Mouse (Mus musculus) retina, postnatal 7 days (tissue): ENCODE measurements around the gene Wdr38.

Experiments used
- DNase-seq: peaks from one replicate; pipeline ENCODE4 v3.0.0-alpha.2; 2012; ENCODE audit warnings: low read depth, low spot score

Gene Wdr38

GRCm38 (mm10) chr2:38997386-38998374 lies at the start of gene Wdr38:
Gene Wdr38, plus strand, starts transcription at chr2:38997476.
- DNase-seq = peak; percentile 75

GRCm38 (mm10) chr2:38947566-38947965 lies 49.7 kb upstream of the Wdr38 start:
- DNase-seq = no peak

- peak; percentile 17 for DNase-seq
These were observed 47.0 kb upstream of the Wdr38 start for GRCm38 (mm10) chr2:38950281-38950719.

GRCm38 (mm10) chr2:38953152-38953883 lies 44.0 kb upstream of the Wdr38 start:
- DNase-seq = no peak

- no peak for DNase-seq
These were observed 41.2 kb upstream of the Wdr38 start for GRCm38 (mm10) chr2:38956062-38956461.

- no peak for DNase-seq
These were observed 39.5 kb upstream of the Wdr38 start for GRCm38 (mm10) chr2:38957671-38958223.

- no peak for DNase-seq
These were observed 33.1 kb upstream of the Wdr38 start for GRCm38 (mm10) chr2:38964198-38964597.

- DNase-seq = no peak
These were observed 27.6 kb upstream of the Wdr38 start for GRCm38 (mm10) chr2:38969650-38970049.

GRCm38 (mm10) chr2:38970057-38970456 lies 27.2 kb upstream of the Wdr38 start:
- no peak for DNase-seq

- no peak for DNase-seq
These were observed 24.1 kb upstream of the Wdr38 start for GRCm38 (mm10) chr2:38973223-38973622.

- DNase-seq = no peak
These were observed 23.6 kb upstream of the Wdr38 start for GRCm38 (mm10) chr2:38973701-38974100.

GRCm38 (mm10) chr2:38974171-38974570 lies 23.1 kb upstream of the Wdr38 start:
- no peak for DNase-seq

- no peak for DNase-seq
These were observed 22.1 kb upstream of the Wdr38 start for GRCm38 (mm10) chr2:38975181-38975580.

- DNase-seq = no peak
These were observed 21.1 kb upstream of the Wdr38 start for GRCm38 (mm10) chr2:38975941-38976805.

- no peak for DNase-seq
These were observed 19.4 kb upstream of the Wdr38 start for GRCm38 (mm10) chr2:38977837-38978236.

GRCm38 (mm10) chr2:38983456-38983855 lies 13.8 kb upstream of the Wdr38 start:
- DNase-seq = no peak

- no peak for DNase-seq
These were observed 10.7 kb upstream of the Wdr38 start for GRCm38 (mm10) chr2:38986580-38986979.

GRCm38 (mm10) chr2:38987371-38987770 lies 9.9 kb upstream of the Wdr38 start:
- DNase-seq = no peak

- DNase-seq = no peak
These were observed 9.3 kb upstream of the Wdr38 start for GRCm38 (mm10) chr2:38987803-38988510.

GRCm38 (mm10) chr2:38988929-38989328 lies 8.3 kb upstream of the Wdr38 start:
- DNase-seq = no peak

- no peak for DNase-seq
These were observed 5.3 kb upstream of the Wdr38 start for GRCm38 (mm10) chr2:38992004-38992403.
